Mouse (Mus musculus) embryonic facial prominence, embryonic 11.5 days (tissue): ENCODE measurements at regions not wholly inside any gene's neighbourhood (a gene's known extent, or its start where the extent isn't known, plus 50 kb on each side); places are given as distances from the start of the nearest gene placed in this dataset.

Experiments used
- ATAC-seq: fragments of 200-750 bp; cut with Nextera tagmentation; replicated peaks from 2 replicates; pipeline ENCODE4 v1.8.0; 2017; ENCODE audit warnings: low read depth; ENCODE audit not compliant: insufficient number of reproducible peaks, low FRiP score, low TSS enrichment
- DNase-seq: peaks from one replicate; pipeline ENCODE4 v3.0.0-alpha.2; 2015; ENCODE audit warnings: low spot score
- H3K27ac ChIP-seq: fragments of 300-500 bp; sonication (generic); replicated peaks from 2 replicates; pipeline ENCODE4 v1.5.1; 2014; ENCODE audit warnings: mild to moderate bottlenecking, low read depth, low read length, control low read depth
- H3K27me3 ChIP-seq: fragments of 300-500 bp; sonication (generic); 2 replicates; pipeline ENCODE4 v1.6.1; 2014; ENCODE audit warnings: mild to moderate bottlenecking, low read length, moderate library complexity, mixed read lengths; ENCODE audit not compliant: control insufficient read depth, insufficient read depth
- H3K36me3 ChIP-seq: fragments of 300-500 bp; sonication (generic); replicated peaks from 2 replicates; pipeline ENCODE4 v1.6.1; 2014; ENCODE audit warnings: low read depth, mild to moderate bottlenecking, low read length, moderate library complexity, mixed read lengths; ENCODE audit not compliant: control insufficient read depth, insufficient read depth
- H3K4me1 ChIP-seq: fragments of 300-500 bp; sonication (generic); 2 replicates; pipeline ENCODE4 v1.6.1; 2014; ENCODE audit warnings: low read length, mixed read lengths; ENCODE audit not compliant: control insufficient read depth, insufficient read depth
- H3K4me2 ChIP-seq: fragments of 300-500 bp; sonication (generic); 2 replicates; pipeline ENCODE4 v1.6.1; 2014; ENCODE audit warnings: low read depth, mild to moderate bottlenecking, control low read depth, low read length, moderate library complexity
- H3K4me3 ChIP-seq: fragments of 300-500 bp; sonication (generic); 2 replicates; pipeline ENCODE4 v1.5.1; 2014; ENCODE audit warnings: low read depth, low read length, control low read depth
- H3K9ac ChIP-seq: fragments of 300-500 bp; sonication (generic); replicated peaks from 2 replicates; pipeline ENCODE4 v1.6.1; 2014; ENCODE audit warnings: mild to moderate bottlenecking, control low read depth, low read length
- H3K9me3 ChIP-seq: fragments of 300-500 bp; sonication (generic); replicated peaks from 2 replicates; pipeline ENCODE4 v1.6.1; 2016; ENCODE audit warnings: mild to moderate bottlenecking, low read length, inconsistent platforms, mixed read lengths; ENCODE audit not compliant: control insufficient read depth
- WGBS: fragments of 180-500 bp; shearing (Covaris S2); extraction: QIAGEN DNeasy Blood & Tissue Kit; methylation state at CpG from one replicate; pipeline ENCODE4 v1.1.7; 2014; 5-methylcytosine and 5-hydroxymethylcytosine counted together

GRCm38 (mm10) chr9:104496220-104496619 is 50.9 kb upstream of the Cpne4 start:
- Histone ChIP-seq H3K27ac (no peak overlapping the region), H3K9me3 (no peaks in the 10 kb centered on the region), H3K4me1 (no peaks in the 10 kb centered on the region), H3K36me3 (no peaks in the 10 kb centered on the region), H3K27me3 (no peaks in the 10 kb centered on the region), H3K4me2 (no peak overlapping the region), H3K4me3 (no peak overlapping the region), H3K9ac (no peak overlapping the region)
- ATAC-seq (no peak), DNase-seq (no peak)
- 84% methylated on average over 9 of the region's 9 CpGs for WGBS

- no peak for ATAC-seq
- no peaks in the 10 kb centered on the region for H3K27me3 ChIP-seq
- no peak overlapping the region for H3K4me3 ChIP-seq
- H3K36me3 ChIP-seq, result no peaks in the 10 kb centered on the region
- H3K9me3 ChIP-seq, result no peaks in the 10 kb centered on the region
- no peak overlapping the region for H3K27ac ChIP-seq
- no peak for DNase-seq
- H3K4me2 ChIP-seq, result no peak overlapping the region
- H3K9ac ChIP-seq, result no peak overlapping the region
- H3K4me1 ChIP-seq, result no peaks in the 10 kb centered on the region
Measured at GRCm38 (mm10) chr9:104490696-104491095, 56.4 kb upstream of the Cpne4 start.

- no peaks in the 10 kb centered on the region for H3K27me3 ChIP-seq
- H3K36me3 ChIP-seq, result no peaks in the 10 kb centered on the region
- 77% methylated on average over 6 of the region's 6 CpGs for WGBS
- no peak overlapping the region for H3K4me3 ChIP-seq
- H3K27ac ChIP-seq, result no peak overlapping the region
- no peaks in the 10 kb centered on the region for H3K9me3 ChIP-seq
- H3K9ac ChIP-seq, result no peak overlapping the region
- no peak overlapping the region for H3K4me2 ChIP-seq
- ATAC-seq (no peak), DNase-seq (no peak)
- no peaks in the 10 kb centered on the region for H3K4me1 ChIP-seq
Measured at GRCm38 (mm10) chr9:104489383-104489782, 57.7 kb upstream of the Cpne4 start.

- no peak overlapping the region for H3K4me2 ChIP-seq
- no peak overlapping the region for H3K27ac ChIP-seq
- WGBS, result 75% methylated on average over 5 of the region's 5 CpGs
- no peak for ATAC-seq
- no peaks in the 10 kb centered on the region for H3K36me3 ChIP-seq
- H3K9me3 ChIP-seq, result no peaks in the 10 kb centered on the region
- H3K27me3 ChIP-seq, result no peaks in the 10 kb centered on the region
- DNase-seq, result no peak
- H3K4me1 ChIP-seq, result no peaks in the 10 kb centered on the region
- H3K9ac ChIP-seq, result no peak overlapping the region
- H3K4me3 ChIP-seq, result no peak overlapping the region
Measured at GRCm38 (mm10) chr9:104482440-104482839, 64.6 kb upstream of the Cpne4 start.

GRCm38 (mm10) chr9:104480683-104481082 is 66.4 kb upstream of the Cpne4 start:
- H3K4me3 ChIP-seq, result no peak overlapping the region
- no peak overlapping the region for H3K9ac ChIP-seq
- no peaks in the 10 kb centered on the region for H3K36me3 ChIP-seq
- H3K4me2 ChIP-seq, result no peak overlapping the region
- H3K9me3 ChIP-seq, result no peaks in the 10 kb centered on the region
- no peaks in the 10 kb centered on the region for H3K4me1 ChIP-seq
- ATAC-seq, result no peak
- 70% methylated on average over 1 of the region's 1 CpGs for WGBS
- no peak for DNase-seq
- no peak overlapping the region for H3K27ac ChIP-seq
- no peaks in the 10 kb centered on the region for H3K27me3 ChIP-seq

GRCm38 (mm10) chr9:104474831-104475230 is 72.3 kb upstream of the Cpne4 start:
- WGBS, result 75% methylated on average over 4 of the region's 4 CpGs
- no peak for ATAC-seq

GRCm38 (mm10) chr9:104467238-104467637 is 79.8 kb upstream of the Cpne4 start:
- Histone ChIP-seq H3K4me2 (no peak overlapping the region), H3K9ac (no peak overlapping the region), H3K4me3 (no peak overlapping the region), H3K36me3 (no peaks in the 10 kb centered on the region), H3K4me1 (no peaks in the 10 kb centered on the region), H3K27me3 (no peaks in the 10 kb centered on the region), H3K9me3 (no peaks in the 10 kb centered on the region), H3K27ac (no peak overlapping the region)
- no peak for DNase-seq
- WGBS, result 83% methylated on average over 1 of the region's 1 CpGs
- ATAC-seq, result no peak

More at GRCm38 (mm10) chr9:104474831-104475230, 72.3 kb upstream of the Cpne4 start:
- Histone ChIP-seq H3K4me3 (no peak overlapping the region), H3K9ac (no peak overlapping the region), H3K27ac (no peak overlapping the region), H3K4me2 (no peak overlapping the region), H3K9me3 (no peaks in the 10 kb centered on the region), H3K4me1 (no peaks in the 10 kb centered on the region), H3K36me3 (no peaks in the 10 kb centered on the region), H3K27me3 (no peaks in the 10 kb centered on the region)
- no peak for DNase-seq

- Histone ChIP-seq H3K9ac (no peak overlapping the region), H3K4me3 (no peak overlapping the region), H3K9me3 (no peaks in the 10 kb centered on the region), H3K4me1 (no peaks in the 10 kb centered on the region), H3K36me3 (no peaks in the 10 kb centered on the region), H3K4me2 (no peak overlapping the region), H3K27me3 (no peaks in the 10 kb centered on the region), H3K27ac (no peak overlapping the region)
- no peak for DNase-seq
- no peak for ATAC-seq
- WGBS, result 88% methylated on average over 4 of the region's 4 CpGs
Measured at GRCm38 (mm10) chr9:104463701-104464100, 83.4 kb upstream of the Cpne4 start.

GRCm38 (mm10) chr9:104460133-104460532 is 87.0 kb upstream of the Cpne4 start:
- Histone ChIP-seq H3K36me3 (no peaks in the 10 kb centered on the region), H3K27me3 (no peaks in the 10 kb centered on the region), H3K27ac (no peak overlapping the region), H3K4me2 (no peak overlapping the region), H3K9ac (no peak overlapping the region), H3K4me3 (no peak overlapping the region), H3K4me1 (no peaks in the 10 kb centered on the region), H3K9me3 (no peaks in the 10 kb centered on the region)
- ATAC-seq (no peak), DNase-seq (no peak)
